Mouse (Mus musculus) liver, postnatal 0 days (tissue): ENCODE measurements around the gene Tnpo3.

ENCODE experiments used
- CTCF ChIP-seq: sonication (generic); IDR thresholded peaks from 2 replicates; pipeline ENCODE4 v1.5.1; 2016; ENCODE audit warnings: antibody characterized with exemption, low read depth
- EP300 ChIP-seq: IDR thresholded peaks from 2 replicates; pipeline ENCODE4 v1.6.1; 2016; ENCODE audit warnings: antibody characterized with exemption, low read depth, mild to moderate bottlenecking

GRCm38 (mm10) chr6:29539502-29539901 is 70.2 kb downstream of the Tnpo3 start:
- TF ChIP-seq CTCF (no peak), EP300 (no peak)
